Mouse (Mus musculus): ENCODE data around the gene Gm20219.
"Not testable (repeated sequence)": the region's sequence is repeated elsewhere in the genome, so short reads cannot be mapped to it uniquely, and the experiment has no call there.

Gene Gm20219

GRCm38 (mm10) chr17:56501635-56502400 lies 52.4 kb downstream of the Gm20219 start:
- in situ Hi-C loops (cut with MboI; ENCODE audit: low pct_unique_long_range_greater_than_20kb in 1 of 2, low sequenced_read_pairs in 2 of 2, unreplicated experiment in 1 of 2): not testable (repeated sequence)
